Mouse (Mus musculus) small intestine, adult 2 months (tissue): ENCODE measurements around the gene Rbms1.

Experiments used
- CTCF ChIP-seq: fragments of 200-500 bp; IDR thresholded peaks from 2 replicates; pipeline ENCODE4 v1.5.1; 2012; ENCODE audit warnings: low read depth, mild to moderate bottlenecking, control low read depth, inconsistent platforms, low read length, moderate library complexity, mixed read lengths; ENCODE audit not compliant: insufficient replicate concordance, insufficient read length; ENCODE audit errors: extremely low read depth
- POLR2A ChIP-seq: fragments of 200-500 bp; IDR thresholded peaks from 2 replicates; pipeline ENCODE4 v1.6.1; 2012; ENCODE audit warnings: low read depth, mild to moderate bottlenecking, control low read depth, inconsistent platforms, low read length, moderate library complexity

- TF ChIP-seq CTCF (no peak), POLR2A (no peak)
Measured at GRCm38 (mm10) chr2:60923111-60923510, 39.9 kb downstream of the Rbms1 start.
